Mouse (Mus musculus): ENCODE data around the gene Piezo1.
A peak's percentile ranks its signal among the peaks of the same experiment; 100 is the strongest.

The Piezo1 gene

GRCm38 (mm10) chr8:122484831-122485230 is 66.3 kb downstream of the Piezo1 start:
- DNase-seq: no peak

GRCm38 (mm10) chr8:122483877-122484276 is 67.3 kb downstream of the Piezo1 start:
- DNase-seq: peak; percentile 31

- DNase-seq: no peak
Observed at GRCm38 (mm10) chr8:122482448-122482847, 68.7 kb downstream of the Piezo1 start.

GRCm38 (mm10) chr8:122475580-122476320 is 75.4 kb downstream of the Piezo1 start, which contains the start of the genes Rnf166 and Ctu2:
TSS of gene Rnf166 (minus strand) at chr8:122476064.
TSS of gene Ctu2 (plus strand) at chr8:122476143.
- DNase-seq: peak; percentile 95

- peak; percentile 72 for DNase-seq
Observed at GRCm38 (mm10) chr8:122474951-122475560, 76.1 kb downstream of the Piezo1 start.

- peak; percentile 84 for DNase-seq
Observed at GRCm38 (mm10) chr8:122473911-122474421, 77.2 kb downstream of the Piezo1 start.

- peak; percentile 78 for DNase-seq
Observed at GRCm38 (mm10) chr8:122470691-122471090, 80.4 kb downstream of the Piezo1 start.

- DNase-seq: peak; percentile 94
Observed at GRCm38 (mm10) chr8:122469965-122470364, 81.2 kb downstream of the Piezo1 start.

- DNase-seq: no peak
Observed at GRCm38 (mm10) chr8:122469407-122469806, 81.7 kb downstream of the Piezo1 start.

GRCm38 (mm10) chr8:122467816-122468215 is 83.3 kb downstream of the Piezo1 start:
- DNase-seq: peak; percentile 79

- DNase-seq: peak; percentile 22
Observed at GRCm38 (mm10) chr8:122464985-122465384, 86.1 kb downstream of the Piezo1 start.

- peak; percentile 74 for DNase-seq
Observed at GRCm38 (mm10) chr8:122463651-122464640, 87.2 kb downstream of the Piezo1 start.

GRCm38 (mm10) chr8:122462510-122462909 is 88.6 kb downstream of the Piezo1 start:
- DNase-seq: no peak

- DNase-seq: peak; percentile 25
Observed at GRCm38 (mm10) chr8:122461473-122462148, 89.5 kb downstream of the Piezo1 start.

GRCm38 (mm10) chr8:122460524-122461472 is 90.3 kb downstream of the Piezo1 start, which contains the start of gene Snai3:
TSS of gene Snai3 (minus strand) at chr8:122460733.
- peak; percentile 88 for DNase-seq

GRCm38 (mm10) chr8:122459990-122460389 is 91.1 kb downstream of the Piezo1 start:
- peak; percentile 61 for DNase-seq

- DNase-seq: peak; percentile 87
Observed at GRCm38 (mm10) chr8:122459218-122459900, 91.8 kb downstream of the Piezo1 start.

- DNase-seq: no peak
Observed at GRCm38 (mm10) chr8:122457171-122457570, 94.0 kb downstream of the Piezo1 start.

GRCm38 (mm10) chr8:122454409-122454808 is 96.7 kb downstream of the Piezo1 start:
- no peak for DNase-seq

GRCm38 (mm10) chr8:122452154-122452553 is 99.0 kb downstream of the Piezo1 start:
- DNase-seq: peak; percentile 24

All from thymus, postnatal 14 days (tissue).